8 mouse cellular contexts compared by ENCODE assay signal in the genomic region with DNA sequence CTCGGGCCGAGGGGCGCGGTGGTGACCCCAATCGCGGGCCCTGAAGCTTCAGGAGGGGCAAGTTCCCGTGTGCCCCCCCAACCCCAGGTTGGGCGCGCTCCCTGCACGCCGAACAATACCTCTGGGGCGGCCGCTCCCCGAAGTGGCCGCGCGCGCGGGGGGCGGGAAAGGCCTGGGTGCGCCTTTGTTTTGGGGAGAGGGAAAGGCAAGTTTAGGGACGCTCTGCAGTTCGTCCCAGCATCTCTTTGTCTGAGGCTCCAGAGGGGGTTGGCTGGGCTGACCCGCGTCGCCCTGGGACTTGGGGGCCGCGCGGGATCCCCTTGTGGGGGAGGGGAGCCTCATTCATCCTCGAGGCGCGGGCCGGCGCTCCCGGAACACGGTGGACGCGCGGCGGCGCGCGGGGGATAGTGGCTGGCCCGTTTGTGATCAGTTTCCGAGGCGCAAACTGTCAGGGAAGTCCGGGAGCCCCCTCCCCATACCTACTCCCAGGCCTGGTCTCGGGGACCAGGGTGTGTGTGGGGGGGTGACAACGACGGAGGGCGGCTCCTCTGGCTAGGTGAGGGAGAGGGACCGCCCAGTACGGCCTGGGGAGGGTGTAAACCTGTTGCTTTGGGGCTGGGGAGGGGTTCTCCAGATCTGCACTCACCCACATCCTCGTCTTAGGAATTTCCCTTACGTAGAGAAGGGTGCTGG. TPM values are rescaled to one million over a fixed set of nuclear protein-coding genes. Genes with fewer than 3 reads are reported as not detected.
DNase-seq lines count a peak whose midpoint lies in the region; ATAC-seq and TF ChIP-seq lines count a peak whose summit lies in the region.

No protein-coding gene starts in this region.

- H3K4me1 ChIP-seq in ES-E14 (ENCODE audit: control insufficient read depth in 2 of 2, insufficient read depth in 2 of 2, low read length in 2 of 2, poor library complexity in 1 of 2), result peaks cover 0 to 2% of the 10 kb centered on the region in 2 experiments; a peak in 1 of 4 replicates
- peaks cover 9% of the 10 kb centered on the region for H3K4me1 ChIP-seq in forebrain, embryonic 13.5 days

- H3K9ac ChIP-seq in ES-E14 (ENCODE audit: insufficient read depth, low read depth, low read length, poor library complexity, severe bottlenecking), result peak overlapping the region; percentile 91
- peak overlapping the region; percentile 83 for H3K9ac ChIP-seq in forebrain, embryonic 13.5 days

- H3K4me3 ChIP-seq in ES-E14 (ENCODE audit: insufficient read depth in 1 of 2, low read depth in 1 of 2, low read length in 2 of 2, poor library complexity in 1 of 2, severe bottlenecking in 1 of 2), result peak overlapping the region; percentile 66 to 87
- peak overlapping the region; percentile 61 for H3K4me3 ChIP-seq in forebrain, embryonic 13.5 days

- 17% methylated on average over 47 of the region's 55 CpGs for WGBS in forebrain, embryonic 13.5 days

- H3K27me3 ChIP-seq in forebrain, embryonic 13.5 days, result no peaks in the 10 kb centered on the region

- ATAC-seq in forebrain, embryonic 13.5 days, result peak; percentile 16
- ATAC-seq in hematopoietic stem cell, adult 5-6 weeks (replicated peaks in 1 of 2; ENCODE audit: insufficient read depth in 1 of 2, low FRiP score in 2 of 2, low TSS enrichment in 1 of 2, low read depth in 1 of 2, poor library complexity in 2 of 2, severe bottlenecking in 2 of 2), result peak; percentile 18 to 28; a peak in 3 of 4 replicates

- H3K36me3 ChIP-seq in ES-E14 (ENCODE audit: control insufficient read depth, insufficient read depth, low read length, poor library complexity, severe bottlenecking), result no peaks in the 10 kb centered on the region
- no peaks in the 10 kb centered on the region for H3K36me3 ChIP-seq in forebrain, embryonic 13.5 days (ENCODE audit: poor library complexity, severe bottlenecking)

- peak overlapping the region; percentile 90 for H3K27ac ChIP-seq in ES-E14 (ENCODE audit: insufficient read depth, low read depth, low read length, poor library complexity, severe bottlenecking)
- peak overlapping the region; percentile 95 for H3K27ac ChIP-seq in forebrain, embryonic 13.5 days

- peak overlapping the region; percentile 62 for H3K4me2 ChIP-seq in forebrain, embryonic 13.5 days

- DNase-seq in ES-E14 (ENCODE audit: low read depth, low spot score), result no peak
- DNase-seq in c-Kit-positive CD71-negative TER-119-negative erythroid progenitor cells, embryonic 14.5 days (ENCODE audit: low read depth), result peak; percentile 10
- DNase-seq in layer of hippocampus, postnatal 25 days (ENCODE audit: extremely low spot score in 1 of 2, low spot score in 1 of 2), result peak; percentile 8 to 23
- peak; percentile 37 for DNase-seq in lung, postnatal 36 days
- DNase-seq in right cerebral cortex, postnatal 10 days (ENCODE audit: low spot score in 2 of 2), result peak; percentile 37 to 50
- peak; percentile 26 for DNase-seq in urinary bladder, postnatal 36 days (ENCODE audit: low spot score in 2 of 2)

- in situ Hi-C loops in ES-E14 (cut with MboI; ENCODE audit: low sequenced_read_pairs in 2 of 2, unreplicated experiment in 2 of 2), result no loop called here

- H3K9me3 ChIP-seq in ES-E14 (ENCODE audit: control insufficient read depth, insufficient read depth, low read depth, low read length), result no peaks in the 10 kb centered on the region
- no peaks in the 10 kb centered on the region for H3K9me3 ChIP-seq in forebrain, embryonic 13.5 days (replicated peaks)

TF ChIP-seq in ES-E14, 5 proteins besides CTCF, POLR2A, EP300 and RAD21:
- TF ChIP-seq ZC3H11A (IDR thresholded peaks at IDR 0.05; ENCODE audit: borderline replicate concordance, low read depth, low read length), result no peak
- TF ChIP-seq CHD2 (IDR thresholded peaks at IDR 0.05; ENCODE audit: low read depth, low read length), result no peak
- no peak for TF ChIP-seq HCFC1 (IDR thresholded peaks at IDR 0.05; ENCODE audit: borderline replicate concordance, insufficient read depth, low read length)
- TF ChIP-seq ZNF384 (IDR thresholded peaks at IDR 0.05; ENCODE audit: low read depth, low read length), result no peak
- TF ChIP-seq MAFK (IDR thresholded peaks at IDR 0.05; ENCODE audit: insufficient read depth, low read depth, low read length), result no peak

RNA-seq across cellular contexts. Expression of gene Tbl1x, which starts 0.6 kb away (rescaled TPM):
- total RNA-seq in ES-E14 (2012; rRNA removed), result 33.7 and 35.5 TPM in 2 replicates
- polyA plus RNA-seq in forebrain, embryonic 13.5 days (2015; fragmentation: Nextera tagmentation; extraction: Ambion mirVana), result 55.6 and 62.1 TPM in 2 replicates
- total RNA-seq in hematopoietic stem cell, adult 5-6 weeks (2017), result 54.0 and 62.8 TPM in 2 replicates
- 10 to 100 TPM; 29.8 to 32.7 TPM for total RNA-seq in layer of hippocampus, postnatal 25 days (2021)
